Mouse (Mus musculus) urinary bladder, postnatal 36 days (tissue): ENCODE results near the gene Meltf.
A peak's percentile ranks its signal among the peaks of the same experiment; 100 is the strongest.

Experiments used
- DNase-seq, 2 experiments: peaks; one replicate each; pipeline ENCODE4 v3.0.0; 2022; ENCODE audit warnings: low spot score in 2 of 2, mixed read lengths in 1 of 2

The Meltf gene

GRCm38 (mm10) chr16:31893396-31894141 is 15.0 kb downstream of the Meltf start:
- DNase-seq = no peak

- no peak for DNase-seq
These were observed 18.6 kb downstream of the Meltf start for GRCm38 (mm10) chr16:31896971-31897774.

GRCm38 (mm10) chr16:31898546-31899326 is 20.1 kb downstream of the Meltf start:
- no peak for DNase-seq

GRCm38 (mm10) chr16:31901886-31902285 is 23.3 kb downstream of the Meltf start:
- no peak for DNase-seq

- DNase-seq = no peak
These were observed 24.6 kb downstream of the Meltf start for GRCm38 (mm10) chr16:31903239-31903638.

- DNase-seq = no peak
These were observed 26.7 kb downstream of the Meltf start for GRCm38 (mm10) chr16:31905331-31905730.

GRCm38 (mm10) chr16:31905891-31906825 is 27.5 kb downstream of the Meltf start:
- DNase-seq = no peak

GRCm38 (mm10) chr16:31906896-31907295 is 28.3 kb downstream of the Meltf start:
- DNase-seq = peak in 1 of 2 experiments; percentile 38

GRCm38 (mm10) chr16:31908959-31909358 is 30.3 kb downstream of the Meltf start:
- no peak for DNase-seq

- no peak for DNase-seq
These were observed 31.8 kb downstream of the Meltf start for GRCm38 (mm10) chr16:31910281-31910847.

- no peak for DNase-seq
These were observed 39.2 kb downstream of the Meltf start for GRCm38 (mm10) chr16:31917776-31918175.

GRCm38 (mm10) chr16:31918248-31918724 is 39.7 kb downstream of the Meltf start:
- DNase-seq = peak; percentile 60 to 65

GRCm38 (mm10) chr16:31924368-31924767 is 45.8 kb downstream of the Meltf start:
- no peak for DNase-seq

GRCm38 (mm10) chr16:31926091-31926490 is 47.5 kb downstream of the Meltf start:
- no peak for DNase-seq

- no peak for DNase-seq
These were observed 48.1 kb downstream of the Meltf start for GRCm38 (mm10) chr16:31926547-31927182.

- no peak for DNase-seq
These were observed 48.8 kb downstream of the Meltf start for GRCm38 (mm10) chr16:31927412-31927811.

GRCm38 (mm10) chr16:31931330-31931729 is 52.7 kb downstream of the Meltf start:
- no peak for DNase-seq

- DNase-seq = no peak
These were observed 53.6 kb downstream of the Meltf start for GRCm38 (mm10) chr16:31932255-31932654.

GRCm38 (mm10) chr16:31932840-31933697 is 54.5 kb downstream of the Meltf start:
- peak; percentile 72 to 84 for DNase-seq
